Mouse (Mus musculus) urinary bladder, postnatal 25 days (tissue): ENCODE results near the gene Paqr9.
A peak's percentile ranks its signal among the peaks of the same experiment; 100 is the strongest.
"Not testable (repeated sequence)": the region's sequence is repeated elsewhere in the genome, so short reads cannot be mapped to it uniquely, and the experiment has no call there.

Source experiments
- DNase-seq: peaks from one replicate; pipeline ENCODE4 v3.0.0; 2022; ENCODE audit warnings: low spot score

Gene Paqr9

GRCm38 (mm10) chr9:95559059-95559935, at the start of gene Paqr9:
Gene Paqr9 (plus strand): TSS chr9:95559657.
- peak; percentile 6 for DNase-seq

DNA sequence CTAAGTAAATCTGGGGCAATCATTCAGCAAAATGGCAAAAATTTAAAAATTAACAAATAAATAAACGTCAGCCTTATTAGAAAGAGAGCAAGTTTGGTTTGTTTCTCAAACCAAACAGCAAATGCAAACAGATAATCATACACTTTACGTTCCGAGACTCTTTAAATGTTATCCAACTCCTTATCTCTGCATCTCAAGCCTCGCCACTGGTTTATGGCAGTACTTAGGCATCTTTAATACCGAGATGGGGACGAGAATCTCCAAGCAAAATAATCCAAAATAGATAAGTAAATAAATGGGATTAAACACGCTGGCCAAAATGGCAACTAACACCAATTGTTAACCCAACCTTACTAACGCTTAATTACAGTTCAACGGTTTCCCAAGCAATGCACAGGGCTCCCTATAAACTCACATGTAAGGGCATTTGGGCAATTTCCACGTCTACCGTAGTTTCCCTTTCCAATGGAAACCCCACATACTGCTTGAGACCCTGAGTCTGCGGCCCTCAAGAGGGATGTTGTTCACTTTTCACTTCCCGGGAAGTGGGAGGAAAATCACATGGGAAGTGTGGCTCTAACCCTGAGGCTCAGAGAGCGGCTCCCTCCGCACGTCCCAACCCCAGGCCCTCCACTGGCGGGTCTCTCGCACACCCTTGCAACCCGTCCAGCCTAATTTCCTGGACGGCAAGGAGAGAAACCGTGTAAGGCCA, 48.6 kb upstream of the Paqr9 start:
- DNase-seq, result no peak

DNA sequence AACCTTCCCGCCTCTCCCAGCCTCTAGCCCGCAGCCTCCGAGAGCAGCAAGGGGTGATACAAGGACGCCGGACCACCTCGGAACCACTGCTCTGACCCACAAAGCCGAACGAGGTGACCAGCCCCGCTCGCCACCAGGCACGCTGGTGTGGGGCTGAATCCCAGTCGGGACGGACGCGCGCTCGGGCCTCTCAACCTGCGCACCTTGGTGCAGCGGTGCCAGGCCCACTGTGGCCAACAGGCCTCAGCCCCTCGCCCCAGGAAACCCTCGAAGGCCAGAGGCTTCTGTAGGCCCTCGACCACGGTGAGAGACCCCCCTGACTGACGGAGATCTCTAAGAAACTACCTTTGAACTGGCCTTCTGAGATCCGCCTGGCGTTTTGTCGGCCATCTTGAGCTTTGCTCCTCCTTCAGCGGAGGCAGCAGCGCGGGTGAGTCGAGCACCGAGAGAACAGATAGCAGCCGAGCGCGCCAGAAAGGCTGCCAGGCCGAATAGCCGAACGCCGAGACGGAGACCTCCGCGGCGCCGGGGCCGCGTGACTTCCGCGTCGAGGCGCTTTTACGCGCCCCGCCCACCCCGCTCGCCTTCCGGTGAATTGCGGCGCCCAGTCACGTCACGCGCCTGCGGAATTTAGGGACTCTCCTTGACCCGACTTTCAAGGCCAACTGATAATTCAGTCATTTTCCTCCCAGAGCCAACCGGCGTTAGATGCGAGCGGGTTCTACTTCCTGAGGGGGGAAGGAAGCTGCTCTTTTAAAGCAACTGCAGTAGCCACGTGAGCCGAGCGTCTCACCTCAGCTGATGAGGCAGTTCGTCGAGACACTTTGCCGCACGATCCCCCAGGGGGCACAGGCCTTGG, 47.8 kb upstream of the Paqr9 start, which contains the start of gene U2surp:
TSS of gene U2surp (minus strand) at position 525 of the 859 bp plus-strand sequence.
- DNase-seq, result peak; percentile 94

DNA sequence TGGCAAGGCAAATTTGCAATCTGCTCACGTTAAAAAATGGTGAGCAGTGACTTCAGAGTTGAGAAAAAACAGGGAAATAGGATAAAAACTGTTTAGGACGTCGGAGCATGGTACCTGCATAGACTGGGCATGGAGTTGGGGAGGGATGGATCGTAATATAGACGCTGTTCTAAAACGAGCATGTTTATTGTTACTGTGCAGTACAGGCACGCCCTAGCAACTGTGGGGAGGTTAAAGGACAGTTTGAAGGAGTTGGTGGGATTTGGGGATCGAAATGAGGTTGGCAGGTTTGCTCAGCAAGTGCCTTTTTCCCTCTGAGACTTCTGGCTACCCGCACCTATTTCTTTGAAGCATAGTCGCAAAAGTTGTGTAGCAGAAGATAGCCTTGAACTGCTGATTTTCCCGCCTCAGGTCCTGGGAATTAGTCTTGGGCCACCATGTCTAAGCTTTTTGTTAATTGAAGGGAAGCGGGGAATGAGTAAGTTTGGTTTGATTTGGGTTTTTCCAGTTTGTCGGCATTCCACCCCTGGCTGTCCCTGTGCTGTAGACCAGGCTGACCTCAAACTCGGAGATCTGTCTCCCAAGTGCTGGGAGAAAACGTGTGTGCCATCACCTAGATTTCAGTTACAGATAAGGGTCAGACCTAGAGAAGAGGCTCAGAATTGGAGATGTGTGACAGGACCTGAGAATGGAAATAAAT, 47.0 kb upstream of the Paqr9 start:
- DNase-seq, result peak; percentile 14

DNA sequence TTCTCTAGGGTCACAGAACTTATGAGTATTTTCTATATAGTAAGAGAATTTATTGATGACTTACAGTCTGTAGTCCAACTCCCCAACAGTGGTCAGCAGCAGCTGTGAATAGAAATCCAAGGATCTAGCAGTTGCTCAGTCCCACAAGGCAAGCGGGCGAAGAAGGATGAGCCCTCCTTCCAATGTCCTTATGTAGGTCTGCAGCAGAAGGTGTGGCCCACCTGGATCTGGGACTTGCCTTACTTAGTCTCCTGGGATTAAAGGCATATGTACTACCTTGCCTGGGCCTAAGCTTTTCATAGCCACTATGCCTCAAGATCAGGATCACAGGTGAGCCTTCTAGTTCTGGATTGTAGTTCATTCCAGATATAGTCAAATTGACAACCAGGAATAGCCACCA, 45.7 kb upstream of the Paqr9 start:
- no peak for DNase-seq

GRCm38 (mm10) chr9:95514361-95514760, 45.1 kb upstream of the Paqr9 start:
- not testable (repeated sequence) for DNase-seq

DNA sequence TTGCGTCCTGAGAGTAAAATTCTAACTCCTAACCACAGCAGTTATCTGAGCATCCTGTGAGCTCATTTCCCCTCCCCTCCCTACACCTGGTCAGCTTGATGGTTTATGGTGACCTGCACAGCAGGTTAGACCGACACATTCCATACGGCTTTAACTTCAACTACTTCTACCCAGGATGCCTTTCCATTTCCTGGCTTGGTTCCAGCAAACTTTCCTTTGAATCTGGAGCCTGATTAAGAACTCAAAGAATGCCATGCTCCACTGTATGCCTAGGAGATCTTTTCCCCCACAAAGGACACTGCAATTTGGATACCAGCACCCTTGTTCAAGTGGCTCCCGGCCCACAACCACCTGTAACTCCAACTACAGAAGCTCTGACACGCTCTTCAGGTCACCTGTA, 38.9 kb upstream of the Paqr9 start:
- DNase-seq, result no peak

GRCm38 (mm10) chr9:95521031-95521430, 38.4 kb upstream of the Paqr9 start:
- DNase-seq, result no peak

DNA sequence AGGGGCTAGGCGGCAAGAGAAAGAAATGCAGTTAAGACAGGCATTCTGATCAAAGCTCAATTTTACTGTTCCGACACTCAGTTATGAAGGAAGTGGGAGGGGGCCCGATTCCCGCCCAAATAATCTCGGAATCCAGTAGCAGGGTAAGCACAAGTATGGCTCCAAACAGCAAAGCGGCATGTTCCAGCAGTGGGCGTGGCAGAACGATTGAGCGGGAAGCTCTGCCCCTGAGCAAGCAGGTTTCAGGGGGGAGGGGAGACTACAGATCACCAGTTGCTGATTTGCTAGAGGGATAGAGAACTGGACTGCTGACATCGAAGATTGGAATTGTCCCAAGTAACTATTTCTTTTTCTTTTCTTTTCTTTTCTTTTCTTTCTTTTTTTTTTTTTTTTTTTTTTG, 37.9 kb upstream of the Paqr9 start:
- DNase-seq, result peak; percentile 6

DNA sequence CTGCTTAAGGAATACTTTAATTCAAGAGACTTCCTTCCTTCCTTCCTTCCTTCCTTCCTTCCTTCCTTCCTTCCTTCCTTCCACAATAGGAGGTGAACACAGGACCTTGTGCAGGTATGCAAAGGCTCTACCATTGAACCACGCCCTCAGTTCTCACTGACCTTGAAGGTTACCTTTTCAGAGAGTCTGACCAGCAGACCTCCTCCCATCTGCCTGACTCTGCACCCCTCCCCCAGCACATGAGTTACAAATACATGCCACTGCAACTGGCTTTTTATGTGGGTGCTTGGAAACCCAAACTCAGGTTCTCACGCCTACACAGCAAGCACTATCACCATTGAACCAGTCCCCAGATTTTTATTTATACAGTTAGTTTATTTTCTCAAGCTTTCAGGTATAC, 36.9 kb upstream of the Paqr9 start:
- DNase-seq, result no peak

GRCm38 (mm10) chr9:95525376-95525775, 34.1 kb upstream of the Paqr9 start:
- DNase-seq, result no peak

DNA sequence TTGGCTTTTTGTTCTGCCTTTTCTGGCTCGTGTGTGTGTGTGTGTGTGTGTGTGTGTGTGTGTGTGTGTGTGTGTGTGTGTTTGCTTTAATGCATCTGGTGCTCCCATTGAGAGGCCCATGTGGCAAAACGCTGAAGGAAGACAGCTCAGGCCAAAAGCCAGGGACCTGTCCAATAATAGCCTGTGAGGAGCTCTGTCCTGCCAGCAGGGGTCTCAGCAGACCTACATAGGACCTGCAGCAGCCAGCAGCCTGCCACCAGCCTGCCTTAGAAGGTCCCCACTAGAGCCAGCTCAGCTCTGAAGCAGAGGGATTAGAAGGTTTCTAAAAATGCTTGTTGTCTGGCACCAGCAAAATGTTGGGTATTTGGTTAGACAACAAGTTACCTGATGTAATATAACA, 33.5 kb upstream of the Paqr9 start:
- DNase-seq, result no peak

- DNase-seq, result no peak
Measured at GRCm38 (mm10) chr9:95527676-95528075, 31.8 kb upstream of the Paqr9 start.

- DNase-seq, result no peak
Measured at GRCm38 (mm10) chr9:95531144-95531543, 28.3 kb upstream of the Paqr9 start.

DNA sequence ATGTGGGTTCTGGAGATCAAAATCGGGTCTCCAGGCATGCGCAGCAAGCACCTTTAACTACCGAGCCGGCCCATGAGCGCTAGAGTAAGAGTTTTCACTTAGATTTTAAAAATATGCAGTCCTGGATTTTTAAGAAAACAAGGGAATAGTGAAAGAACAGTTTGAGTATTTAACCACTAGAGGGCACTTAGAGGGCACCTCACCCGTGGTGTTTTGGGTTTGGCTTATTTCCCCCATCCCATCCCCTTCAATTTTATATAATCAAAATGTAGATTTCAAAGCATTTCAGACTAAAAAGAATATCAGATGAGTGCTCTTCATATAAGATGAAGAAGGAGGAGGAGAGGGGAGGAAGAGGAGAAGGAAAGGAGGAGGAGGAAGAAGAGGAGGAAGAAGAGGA, 25.6 kb upstream of the Paqr9 start:
- no peak for DNase-seq

- DNase-seq, result no peak
Measured at GRCm38 (mm10) chr9:95539176-95539800, 20.2 kb upstream of the Paqr9 start.

GRCm38 (mm10) chr9:95540487-95540886, 19.0 kb upstream of the Paqr9 start:
- peak; percentile 43 for DNase-seq

- no peak for DNase-seq
Measured at GRCm38 (mm10) chr9:95541208-95541607, 18.2 kb upstream of the Paqr9 start.

DNA sequence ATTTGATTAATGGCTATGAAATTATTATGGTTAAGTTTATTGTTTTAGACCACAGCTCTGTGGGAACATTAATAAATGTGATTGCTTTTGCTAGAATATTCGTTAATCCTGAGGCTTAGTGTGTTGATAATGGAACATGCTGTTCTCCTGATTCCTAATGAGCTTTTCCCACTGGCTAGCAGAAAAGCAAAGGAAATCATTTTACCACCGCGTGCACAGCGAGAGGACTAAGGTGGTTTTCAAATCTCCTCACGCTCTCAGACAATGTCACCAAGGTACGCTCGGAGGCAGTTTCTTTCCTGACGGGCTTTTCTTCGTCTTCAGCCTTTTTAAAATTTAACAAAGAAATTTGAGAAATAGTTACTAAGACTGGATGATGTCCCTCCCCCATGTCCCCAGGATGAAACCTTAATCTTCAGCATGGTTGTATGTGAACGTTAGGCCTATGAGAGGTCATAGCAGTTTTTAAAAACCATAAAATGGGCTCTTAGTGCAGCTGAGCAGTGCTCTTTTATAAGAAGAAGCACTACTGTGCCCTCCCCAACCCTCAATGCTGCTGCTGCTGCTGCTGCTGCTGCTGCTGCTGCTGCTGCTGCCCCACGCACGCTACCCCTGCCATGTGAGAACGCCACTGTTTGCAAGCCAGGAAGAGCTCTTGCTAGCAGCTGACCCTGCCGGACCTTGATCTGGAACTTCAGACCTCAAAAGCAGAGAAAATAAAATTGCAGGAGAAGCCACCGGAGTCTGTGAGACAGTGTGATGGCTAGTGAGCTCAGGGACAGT, 17.6 kb upstream of the Paqr9 start:
- DNase-seq, result no peak

GRCm38 (mm10) chr9:95542475-95542874, 17.0 kb upstream of the Paqr9 start:
- DNase-seq, result no peak
